Mouse (Mus musculus) gastrocnemius, postnatal 10 days (tissue): Measurements from ENCODE around the gene Tmem135. TPM values are rescaled to one million over a fixed set of nuclear protein-coding genes. Genes with fewer than 3 reads are reported as not detected.

Experiments
- DNase-seq: peaks from one replicate; pipeline ENCODE4 v3.0.0; 2021; ENCODE audit warnings: mixed read lengths
- long read RNA-seq, 2 experiments: library from polyadenylated mRNA; stranded (forward); transcript quantifications; one replicate each; pipeline ENCODE4 v2.0.0; 2021
- total RNA-seq, 2 experiments: library from RNA; stranded (reverse); gene quantifications; 2 replicates each; pipeline ENCODE4 v1.2.3; 2021

The Tmem135 gene
- 10 to 100 TPM; 20.4 to 24.6 TPM for total RNA-seq
- long read RNA-seq, experiment 1, transcript Tmem135-201 (15 exons, 3,700 nt): major isoform, 12 of 21 reads
- long read RNA-seq, experiment 1, partial matches to known transcripts: 1 of 21 reads
- long read RNA-seq, experiment 1, other reads (novel, unspliced or antisense): 6 of 21 reads
- long read RNA-seq, experiment 2, transcript Tmem135-201 (15 exons, 3,700 nt): major isoform, 10 of 18 reads
- long read RNA-seq, experiment 2, partial matches to known transcripts: 0 of 18 reads
- long read RNA-seq, experiment 2, other reads (novel, unspliced or antisense): 7 of 18 reads

DNA sequence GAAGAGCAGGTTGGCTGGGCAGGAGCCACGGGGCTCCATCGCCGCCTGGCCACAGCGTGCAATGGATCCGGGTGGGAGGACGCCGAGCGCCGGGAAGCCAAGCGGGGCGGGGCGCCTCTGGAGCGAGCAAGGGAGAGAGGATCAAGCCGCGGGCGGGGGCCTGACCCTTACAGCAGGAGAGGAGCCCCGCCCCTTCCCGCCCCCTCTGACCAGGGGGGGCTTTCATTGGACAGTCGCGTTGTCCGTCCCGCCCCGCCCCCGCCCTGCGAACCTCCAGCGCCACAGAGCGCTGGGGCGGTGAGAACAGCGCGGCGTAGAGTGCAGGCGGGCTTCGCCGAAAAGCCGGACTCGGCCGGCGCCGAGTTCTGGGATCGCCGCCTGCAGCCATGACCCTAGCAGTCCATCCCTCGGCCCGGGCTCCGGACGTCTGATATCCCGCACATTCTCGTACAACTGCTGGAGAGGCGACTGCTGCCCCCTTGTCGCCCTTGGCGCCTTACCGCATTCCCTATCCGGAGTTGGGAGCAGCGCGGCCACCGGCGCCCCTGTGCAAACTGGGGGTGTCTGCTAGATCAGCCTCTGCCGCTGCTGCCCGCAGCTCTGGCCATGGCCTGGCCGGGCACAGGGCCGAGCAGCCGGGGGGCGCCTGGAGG is at the start of gene Tmem135, which contains the start of gene Fzd4:
Gene Tmem135 (minus strand): TSS at position 142 of the 653 bp plus-strand sequence.
Gene Fzd4 (plus strand): TSS at position 275 of the 653 bp plus-strand sequence.
- DNase-seq: peak; percentile 96

DNA sequence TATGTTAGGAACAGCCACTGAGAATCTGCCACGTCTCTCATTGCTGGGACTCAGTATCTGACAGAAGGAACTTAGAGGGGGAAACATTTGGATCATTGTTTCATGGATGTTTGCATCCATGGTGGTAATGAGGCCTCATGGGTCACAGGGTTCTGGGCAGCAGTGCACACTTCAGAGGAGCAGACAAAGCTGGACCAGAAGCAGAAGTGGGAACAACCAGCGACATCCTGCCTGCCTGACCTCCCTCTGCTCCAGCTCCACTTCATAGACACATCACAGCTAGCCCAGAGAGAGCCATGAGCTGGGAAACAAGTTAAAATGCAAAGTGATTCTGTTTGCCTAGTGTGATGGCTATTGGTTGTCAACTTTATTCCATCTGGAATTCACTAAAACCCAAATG is 46.3 kb upstream of the Tmem135 start:
- DNase-seq: no peak

- DNase-seq: no peak
Observed at GRCm38 (mm10) chr7:89445137-89445536, 41.1 kb upstream of the Tmem135 start.

DNA sequence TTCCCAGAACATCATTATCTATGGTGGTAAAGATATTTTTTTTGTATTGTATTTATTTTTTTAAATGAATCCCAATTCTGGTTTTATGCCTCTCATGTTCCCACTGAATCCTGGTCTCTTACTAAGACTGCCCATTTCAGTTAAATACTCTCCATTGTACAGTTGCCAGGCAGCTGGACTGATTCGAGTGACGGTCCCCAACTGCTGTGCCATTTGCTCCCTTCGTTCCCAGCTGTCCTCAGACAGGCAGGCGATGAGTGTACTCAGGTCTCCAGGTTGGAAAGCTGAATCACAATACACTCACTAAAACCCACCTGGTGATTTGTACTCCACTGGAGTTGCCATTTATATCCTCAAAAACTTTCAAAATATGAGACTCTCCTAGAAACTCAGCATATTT is 38.2 kb upstream of the Tmem135 start:
- DNase-seq: no peak

DNA sequence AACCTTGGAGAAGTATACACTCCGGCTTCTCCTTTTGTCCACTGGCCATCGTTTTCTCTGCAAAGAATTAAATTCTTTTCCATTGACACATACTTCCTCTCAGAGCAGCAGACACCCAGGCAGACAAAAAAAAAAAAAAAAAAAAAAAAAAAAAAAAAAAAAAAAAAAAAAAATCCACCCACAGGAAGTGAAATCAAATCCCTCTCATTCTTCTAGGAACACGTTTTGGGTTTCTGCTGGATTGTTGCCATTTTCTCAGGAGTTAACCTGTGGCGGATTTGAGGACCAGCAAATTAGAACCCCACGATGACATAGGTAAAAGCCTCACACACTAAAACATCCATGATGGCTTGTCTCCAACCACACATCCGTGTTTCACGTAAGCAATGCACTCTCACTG is 37.3 kb upstream of the Tmem135 start:
- no peak for DNase-seq

GRCm38 (mm10) chr7:89437589-89437988 is 33.6 kb upstream of the Tmem135 start:
- peak; percentile 43 for DNase-seq

DNA sequence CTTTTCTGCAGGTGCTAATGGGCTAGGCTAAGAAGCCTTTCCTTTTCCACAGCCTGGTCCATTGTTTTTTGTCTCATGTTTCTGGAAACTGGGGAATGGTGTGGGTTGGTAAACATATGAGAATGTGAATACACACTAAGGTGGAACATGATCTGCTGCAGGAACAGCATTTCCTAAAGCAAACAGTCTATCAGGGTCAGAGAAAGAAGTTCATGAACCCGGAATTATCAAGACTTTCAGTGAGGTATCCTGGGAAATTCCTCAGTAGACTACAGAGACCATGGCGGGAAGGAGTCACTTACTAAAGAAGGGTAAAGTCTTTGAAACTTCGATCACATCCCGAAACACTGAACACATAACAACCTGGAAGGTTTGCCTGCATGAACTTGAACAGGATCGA is 32.4 kb upstream of the Tmem135 start:
- DNase-seq: no peak

DNA sequence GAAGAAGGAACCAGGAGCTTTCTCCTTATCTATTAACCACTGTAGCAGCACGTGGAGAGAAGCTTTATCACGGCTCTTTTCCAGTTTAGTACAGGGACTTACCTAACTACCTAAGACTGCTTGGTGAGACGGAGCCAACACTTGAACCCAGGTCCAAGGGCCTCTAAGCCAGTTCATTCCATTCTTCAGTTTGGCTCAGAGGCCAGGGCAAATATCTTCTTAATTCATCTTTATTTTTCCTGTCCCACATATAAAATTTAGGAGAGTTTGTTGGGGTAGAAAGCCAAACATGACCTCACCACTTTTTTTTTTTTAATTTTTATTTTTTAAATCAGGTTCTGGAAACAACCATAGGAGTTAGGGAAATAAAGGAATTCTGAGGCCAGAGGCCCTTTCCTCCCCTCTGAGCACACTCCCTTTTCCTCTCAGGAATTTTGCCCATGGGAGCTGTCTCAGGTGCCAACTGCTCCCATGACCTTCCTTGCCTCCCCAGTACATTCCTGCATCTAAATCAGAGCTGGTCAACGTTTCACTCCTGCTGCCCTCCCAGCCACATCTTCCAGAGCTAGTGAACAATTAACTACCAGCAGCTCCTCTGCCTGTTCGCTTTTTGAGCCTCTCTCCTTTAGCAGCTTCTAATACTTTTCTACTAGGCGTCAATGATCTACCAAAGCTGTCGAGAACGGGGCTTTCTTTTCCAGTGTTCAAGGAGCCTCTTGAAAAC is 30.0 kb upstream of the Tmem135 start:
- no peak for DNase-seq

DNA sequence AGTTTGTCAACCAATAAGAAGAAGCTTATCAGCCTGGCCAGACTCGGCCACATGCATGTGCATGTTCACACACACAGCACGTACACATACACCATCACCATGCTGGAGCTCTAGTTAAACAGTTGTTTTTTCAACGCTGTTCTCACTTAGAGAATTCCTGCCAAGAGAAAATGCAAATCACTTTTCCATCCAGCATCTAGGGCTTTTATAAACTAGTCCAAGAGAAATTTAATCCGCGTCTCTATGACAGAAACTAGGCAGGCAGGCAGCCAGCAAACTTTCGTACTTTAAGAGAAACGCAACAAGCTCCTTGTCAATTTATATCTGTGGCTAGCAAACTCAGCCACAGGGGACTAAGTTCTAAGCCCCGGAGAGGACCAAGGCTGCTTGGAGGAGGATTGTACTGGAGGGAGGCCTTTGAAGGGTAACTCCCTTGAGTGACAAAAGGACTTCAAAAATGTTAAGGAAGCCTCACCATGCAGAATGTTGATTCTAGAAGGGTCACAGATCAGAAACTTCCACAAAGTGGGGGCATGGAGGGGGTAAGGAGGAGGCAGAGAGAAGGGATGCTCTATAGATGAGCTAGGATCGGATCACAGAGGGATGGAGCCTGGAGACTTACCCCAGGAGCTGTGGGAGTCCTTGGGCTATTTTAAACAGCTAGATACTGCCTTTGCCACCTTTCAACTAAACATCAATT is 29.3 kb upstream of the Tmem135 start:
- peak; percentile 44 for DNase-seq

DNA sequence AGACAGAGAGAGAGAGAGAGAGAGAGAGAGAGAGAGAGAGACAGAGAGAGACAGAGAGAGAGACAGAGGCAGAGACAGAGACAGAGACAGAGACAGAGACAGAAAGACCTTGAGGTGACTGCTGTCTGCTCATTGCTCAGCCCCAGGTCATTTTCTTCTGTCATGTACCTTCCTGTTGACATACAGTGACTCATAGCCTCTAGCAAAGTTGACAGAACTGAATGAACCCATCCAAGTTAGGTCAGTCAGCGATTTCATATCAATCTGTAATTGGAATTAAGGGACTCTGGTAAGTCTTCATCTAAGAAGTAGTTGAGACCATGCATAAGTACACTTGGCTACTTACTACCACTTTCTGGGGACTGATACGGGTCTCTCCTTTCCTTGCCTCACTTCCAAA is 27.2 kb upstream of the Tmem135 start:
- DNase-seq: no peak

DNA sequence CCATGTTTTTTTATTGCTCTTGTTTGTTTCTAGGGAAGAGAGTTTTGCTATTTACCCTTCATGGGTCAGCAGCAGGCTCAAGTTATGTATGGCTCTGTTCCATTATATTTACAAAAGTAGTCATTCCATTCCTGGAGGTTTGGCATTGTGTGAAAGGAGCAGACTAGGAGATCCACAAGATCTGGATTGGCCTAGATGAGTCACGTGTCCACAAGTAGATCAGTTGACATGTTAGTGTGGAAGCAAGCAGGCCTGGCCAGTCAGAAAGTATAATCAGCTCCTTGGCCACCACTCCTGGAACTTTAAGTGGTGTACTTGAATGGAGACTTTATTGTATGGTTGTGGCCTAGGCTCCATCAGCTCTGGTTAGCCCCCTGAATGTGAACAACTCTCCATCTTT is 25.3 kb upstream of the Tmem135 start:
- DNase-seq: no peak

DNA sequence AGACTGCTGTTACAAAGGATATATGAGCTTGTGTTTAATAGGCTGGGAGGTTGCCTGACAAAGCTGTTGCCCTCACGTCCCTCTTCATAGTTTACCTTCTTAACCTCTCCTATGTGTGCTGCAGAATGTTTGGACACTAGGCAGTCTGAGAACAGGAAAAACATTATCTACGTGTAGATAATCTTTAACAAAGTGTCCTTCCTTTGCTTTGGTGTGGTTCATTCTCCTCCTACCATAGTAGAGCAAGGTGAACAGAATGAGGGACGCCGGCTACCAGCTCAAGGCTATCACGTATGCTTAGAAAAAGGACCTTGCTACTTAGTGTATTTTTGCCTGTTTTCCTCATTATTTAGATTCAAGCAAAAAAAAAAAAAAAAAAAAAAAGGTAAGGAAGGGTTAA is 24.8 kb upstream of the Tmem135 start:
- no peak for DNase-seq

GRCm38 (mm10) chr7:89427101-89427500 is 23.1 kb upstream of the Tmem135 start:
- DNase-seq: no peak

DNA sequence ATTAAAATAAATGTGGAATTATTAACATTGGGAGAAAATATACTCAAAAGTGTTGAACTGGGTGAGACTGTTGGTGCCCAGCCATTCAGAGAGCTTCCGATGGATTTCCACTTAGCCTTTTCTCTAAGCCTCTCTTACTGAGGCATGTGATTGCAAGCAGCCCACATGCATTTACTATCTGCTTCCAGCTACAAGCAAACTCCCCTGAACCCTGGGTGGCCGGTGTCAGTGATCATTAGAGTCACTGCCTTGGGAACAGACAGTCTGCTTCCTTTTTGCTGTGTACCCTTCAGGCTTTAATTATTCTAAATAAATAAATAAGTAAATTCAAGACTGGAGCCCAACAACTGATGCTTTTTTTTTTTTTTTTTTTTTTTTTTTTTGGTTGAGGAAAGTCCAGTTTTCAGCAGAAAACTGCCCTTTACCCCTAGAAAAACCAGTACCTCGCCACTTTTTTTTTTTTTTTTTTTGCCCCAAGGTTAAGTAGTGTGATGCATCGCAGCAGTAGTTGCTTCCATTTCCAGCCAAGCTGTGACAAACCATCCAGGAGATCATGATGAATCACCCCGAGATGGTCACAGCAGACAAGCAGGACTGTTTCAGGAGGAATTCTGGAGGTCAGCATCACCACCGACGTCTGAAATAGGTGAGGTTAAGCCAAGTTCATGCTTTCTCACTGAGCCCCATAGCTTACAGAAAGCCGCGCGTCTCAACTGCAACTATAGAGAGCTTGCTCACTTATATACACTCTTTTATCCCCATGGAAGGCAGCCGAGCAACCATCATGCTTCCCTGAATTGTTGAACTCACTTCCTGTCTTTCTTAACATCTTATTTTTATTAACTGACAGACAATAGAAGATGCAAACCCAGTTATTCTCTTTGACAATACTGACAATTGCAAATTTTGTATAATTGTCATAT is 22.0 kb upstream of the Tmem135 start:
- DNase-seq: no peak

- no peak for DNase-seq
Observed at GRCm38 (mm10) chr7:89424659-89425058, 20.6 kb upstream of the Tmem135 start.

GRCm38 (mm10) chr7:89423688-89424255 is 19.8 kb upstream of the Tmem135 start:
- DNase-seq: no peak

DNA sequence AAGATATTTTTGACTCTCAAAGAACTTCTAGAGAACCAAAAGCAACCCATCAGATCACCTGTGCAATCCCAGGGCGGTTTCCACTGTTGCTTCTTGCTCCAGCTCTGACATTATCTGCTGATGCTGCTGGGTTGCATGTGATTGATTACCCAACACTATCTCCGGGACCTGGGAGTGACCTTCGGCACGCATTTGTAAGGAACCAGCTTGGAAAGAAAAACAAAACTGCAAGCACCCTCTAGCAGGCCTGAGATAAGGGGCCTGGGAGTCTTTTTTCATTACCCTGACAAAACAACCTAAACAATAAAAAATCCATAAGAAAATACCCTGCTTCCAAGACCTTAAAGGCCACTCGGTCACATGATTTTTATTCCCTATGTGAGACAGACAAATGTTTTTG is 19.2 kb upstream of the Tmem135 start:
- no peak for DNase-seq

DNA sequence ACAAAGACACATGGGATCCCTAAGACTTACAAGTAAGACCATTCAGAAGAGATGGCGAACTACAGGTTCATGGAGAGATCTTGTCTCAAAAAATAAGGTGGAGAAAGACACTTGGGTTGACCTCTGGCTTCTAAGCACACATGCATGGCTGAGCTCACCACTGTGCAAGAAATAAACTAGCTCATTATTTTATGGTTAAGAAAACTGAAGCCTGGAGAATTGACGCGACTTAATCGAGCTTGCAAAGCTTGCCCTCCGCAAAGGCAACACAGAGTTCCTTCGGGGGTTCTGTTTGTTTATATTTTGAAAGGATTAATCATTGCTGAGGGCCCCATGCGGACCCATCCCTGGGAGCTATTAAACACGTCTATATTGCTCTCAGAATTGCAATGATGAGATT is 18.6 kb upstream of the Tmem135 start:
- DNase-seq: no peak

- DNase-seq: no peak
Observed at GRCm38 (mm10) chr7:89421294-89421693, 17.3 kb upstream of the Tmem135 start.

- DNase-seq: no peak
Observed at GRCm38 (mm10) chr7:89418917-89419679, 15.1 kb upstream of the Tmem135 start.
